Mouse (Mus musculus) E14TG2a.4 (cell line): ENCODE results near the gene Tmc8.
"Not testable (repeated sequence)": the region's sequence is repeated elsewhere in the genome, so short reads cannot be mapped to it uniquely, and the experiment has no call there.

Source experiments
- H3K27me3 ChIP-seq: 2 replicates; pipeline ENCODE4 v1.6.1; 2014; ENCODE audit warnings: low read length, control low read depth; ENCODE audit not compliant: insufficient read depth
- H3K36me3 ChIP-seq: 2 replicates; pipeline ENCODE4 v1.6.1; 2014; ENCODE audit warnings: low read length, control low read depth; ENCODE audit not compliant: insufficient read depth
- H3K4me1 ChIP-seq: replicated peaks from 2 replicates; pipeline ENCODE4 v1.6.1; 2014; ENCODE audit warnings: low read depth, low read length, control low read depth
- H3K4me3 ChIP-seq: replicated peaks from 2 replicates; pipeline ENCODE4 v1.5.1; 2014; ENCODE audit warnings: mild to moderate bottlenecking, low read length
- H3K9me3 ChIP-seq: 2 replicates; pipeline ENCODE4 v1.6.1; 2014; ENCODE audit warnings: low read length, control low read depth
- CTCF ChIP-seq: conservative IDR thresholded peaks from 2 replicates; pipeline ENCODE4 v1.5.1; 2014; ENCODE audit warnings: low read length
- NANOG ChIP-seq: IDR thresholded peaks from 2 replicates; pipeline ENCODE4 v1.6.1; 2014; ENCODE audit warnings: borderline replicate concordance, low read length, mixed read lengths
- POU5F1 ChIP-seq: IDR thresholded peaks from 2 replicates; pipeline ENCODE4 v1.6.1; 2014; ENCODE audit warnings: low read length, borderline replicate concordance

Gene Tmc8

DNA sequence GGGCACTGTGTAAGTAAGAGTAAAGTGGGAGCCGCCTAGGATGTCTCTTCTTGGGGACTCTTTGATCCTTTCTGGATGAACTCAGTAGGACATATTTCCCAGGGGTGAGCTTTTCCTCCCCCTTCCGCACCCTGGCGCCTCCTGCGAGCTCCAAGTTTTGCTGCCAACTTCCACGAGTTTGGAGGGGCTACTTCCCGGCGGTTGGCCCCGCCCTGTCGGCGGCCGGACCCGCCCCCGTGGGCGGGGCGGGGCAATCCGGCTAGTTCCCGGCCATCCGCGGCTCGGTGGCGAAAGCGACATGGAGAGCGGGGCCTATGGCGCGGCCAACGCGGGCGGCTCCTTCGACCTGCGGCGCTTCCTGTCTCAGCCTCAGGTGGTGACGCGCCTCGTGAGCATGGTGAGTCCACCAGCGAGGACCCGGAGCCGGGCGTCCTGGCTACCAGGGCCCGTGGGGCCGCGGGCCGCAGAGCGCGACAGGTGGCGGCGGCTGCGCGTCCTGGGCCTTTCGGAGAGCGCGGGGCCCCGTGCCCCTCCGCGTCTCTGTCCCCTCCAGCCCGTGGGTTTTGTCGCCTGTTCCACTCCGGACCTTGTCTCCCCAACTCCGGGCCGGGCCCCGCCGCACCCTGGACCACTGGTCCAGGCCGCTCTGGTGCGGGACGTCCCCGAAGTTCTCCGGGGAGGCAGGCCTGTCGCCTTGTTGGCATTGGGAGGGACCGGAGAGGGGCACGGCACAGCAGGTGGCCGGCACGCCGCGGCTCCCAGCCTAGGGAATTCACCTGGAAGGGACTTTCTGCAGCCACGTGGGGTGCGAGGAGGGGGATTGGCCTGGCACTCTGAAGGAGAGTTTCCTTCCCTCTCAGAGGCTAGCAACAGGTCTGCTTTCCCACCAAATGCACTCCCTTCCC is 27.8 kb downstream of the Tmc8 start, which contains the start of the genes Gm20708 and Syngr2:
Gm20708 (plus strand) TSS at position 262 of the 905 bp plus-strand sequence.
Syngr2 (plus strand) TSS at position 262 of the 905 bp plus-strand sequence.
- Histone ChIP-seq H3K4me1 (peaks cover 55% of the 10 kb centered on the region), H3K27me3 (no peaks in the 10 kb centered on the region), H3K9me3 (no peaks in the 10 kb centered on the region), H3K36me3 (peaks cover 35% of the 10 kb centered on the region), H3K4me3 (peak within 1 kb of the TSS; percentile 97)
- TF ChIP-seq CTCF (no peak), NANOG (no peak), POU5F1 (no peak)

DNA sequence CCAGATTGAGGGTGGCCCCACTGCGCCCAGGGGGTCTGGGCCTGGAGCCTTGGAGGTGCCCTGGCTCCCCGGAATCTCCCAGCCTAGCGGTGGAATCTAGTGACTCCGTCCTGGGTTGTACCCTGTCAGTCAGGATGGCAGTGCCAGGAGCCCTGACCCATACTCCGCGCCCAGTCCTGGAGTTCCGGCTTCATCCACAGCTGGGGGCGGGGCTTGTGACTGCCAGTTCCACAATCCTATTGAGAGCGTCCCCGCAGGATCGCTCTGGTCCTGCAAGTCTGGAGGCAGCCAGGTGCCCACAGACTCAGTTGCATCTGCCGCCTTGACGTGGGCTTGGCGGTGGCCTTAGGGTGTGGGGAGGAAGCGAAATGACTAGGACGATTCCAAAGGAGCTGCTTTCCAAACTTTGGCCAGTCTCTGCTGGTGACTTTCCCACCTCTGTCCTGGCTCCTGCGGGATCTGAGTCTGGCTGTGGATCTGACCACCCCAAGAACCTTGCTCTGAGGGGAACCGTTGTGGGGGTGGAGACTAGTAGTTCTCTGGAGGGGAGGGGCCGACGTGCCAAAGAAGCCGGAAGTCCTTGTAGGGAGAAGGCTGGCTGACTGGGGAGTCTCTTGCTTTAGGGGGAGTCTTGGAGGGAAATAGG is 28.6 kb downstream of the Tmc8 start:
- no peaks in the 10 kb centered on the region for H3K9me3 ChIP-seq
- peak overlapping the region; percentile 97 for H3K4me3 ChIP-seq
- H3K36me3 ChIP-seq, result peaks cover 44% of the 10 kb centered on the region
- H3K4me1 ChIP-seq, result peaks cover 63% of the 10 kb centered on the region
- H3K27me3 ChIP-seq, result no peaks in the 10 kb centered on the region
- TF ChIP-seq NANOG (no peak), CTCF (peak; percentile 18; the same call in 1 of the 2 replicates)

DNA sequence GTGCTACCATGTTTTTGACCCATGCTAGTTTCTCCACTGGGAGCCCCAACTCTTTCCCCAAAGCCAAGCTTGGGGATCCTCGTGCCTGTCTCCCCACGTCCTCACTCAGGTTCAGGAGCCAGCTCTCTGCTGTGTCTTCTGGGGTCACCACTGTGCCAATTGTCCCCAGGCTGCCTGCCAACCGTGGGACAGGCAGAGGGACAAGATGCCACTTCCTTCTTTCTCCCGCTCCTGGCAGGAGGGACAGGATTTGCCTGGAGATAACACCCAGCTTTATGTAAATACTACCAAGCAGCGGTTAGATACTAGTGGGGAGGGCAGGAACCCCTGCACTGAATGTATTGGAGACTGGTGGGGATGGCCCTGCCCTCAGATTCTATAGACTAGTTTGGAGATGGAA is 32.0 kb downstream of the Tmc8 start:
- Histone ChIP-seq H3K4me1 (peaks cover 87% of the 10 kb centered on the region), H3K36me3 (peaks cover 75% of the 10 kb centered on the region), H3K27me3 (no peaks in the 10 kb centered on the region), H3K9me3 (no peaks in the 10 kb centered on the region), H3K4me3 (no peak overlapping the region)
- no peak for TF ChIP-seq CTCF
- TF ChIP-seq POU5F1, result no peak
- no peak for TF ChIP-seq NANOG

- Histone ChIP-seq H3K4me3 (no peak overlapping the region), H3K4me1 (peaks cover 92% of the 10 kb centered on the region), H3K9me3 (no peaks in the 10 kb centered on the region), H3K27me3 (no peaks in the 10 kb centered on the region), H3K36me3 (peaks cover 85% of the 10 kb centered on the region)
- TF ChIP-seq POU5F1 (no peak), CTCF (no peak), NANOG (no peak)
These were observed 33.0 kb downstream of the Tmc8 start for GRCm38 (mm10) chr11:117814704-117815366.

GRCm38 (mm10) chr11:117815850-117816249 is 34.0 kb downstream of the Tmc8 start:
- not testable (repeated sequence) for H3K9me3 ChIP-seq, H3K27me3 ChIP-seq, H3K4me3 ChIP-seq
- H3K36me3 ChIP-seq, result peaks cover 95% of the 10 kb centered on the region
- peaks cover 92% of the 10 kb centered on the region for H3K4me1 ChIP-seq

GRCm38 (mm10) chr11:117816389-117816996 is 34.6 kb downstream of the Tmc8 start:
- TF ChIP-seq NANOG (no peak), CTCF (no peak), POU5F1 (no peak)
- no peak overlapping the region; the same call in 1 of the 2 replicates for H3K4me3 ChIP-seq
- H3K9me3 ChIP-seq, result no peaks in the 10 kb centered on the region
- no peaks in the 10 kb centered on the region for H3K27me3 ChIP-seq
- peaks cover 97% of the 10 kb centered on the region for H3K36me3 ChIP-seq
- H3K4me1 ChIP-seq, result peaks cover 90% of the 10 kb centered on the region

- TF ChIP-seq CTCF, result no peak
- TF ChIP-seq NANOG, result no peak
- no peak for TF ChIP-seq POU5F1
- H3K4me3 ChIP-seq, result no peak overlapping the region
- H3K27me3 ChIP-seq, result no peaks in the 10 kb centered on the region
These were observed 37.2 kb downstream of the Tmc8 start for GRCm38 (mm10) chr11:117819095-117819494.

DNA sequence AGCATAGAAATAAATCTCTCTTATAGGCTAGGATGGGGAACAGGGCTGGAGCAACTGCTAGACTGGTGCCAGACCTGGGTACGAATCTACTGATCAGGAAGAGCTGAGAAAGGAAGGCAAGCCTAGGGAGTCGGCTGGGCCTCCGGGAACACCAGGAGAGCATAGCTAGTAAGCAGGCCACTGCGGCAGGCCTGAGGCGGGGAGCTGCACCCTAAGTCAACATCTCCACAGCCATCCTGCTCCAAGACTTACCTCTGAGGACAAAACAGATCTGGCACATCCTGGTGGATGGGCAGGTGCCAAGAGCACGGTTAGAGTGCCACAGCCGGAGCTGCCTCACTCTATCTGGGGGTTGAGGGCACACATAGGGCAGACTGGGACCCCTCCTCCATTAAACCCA is 38.3 kb downstream of the Tmc8 start:
- Histone ChIP-seq H3K9me3 (no peaks in the 10 kb centered on the region), H3K4me1 (peaks cover 89% of the 10 kb centered on the region), H3K4me3 (no peak overlapping the region), H3K36me3 (peaks cover 91% of the 10 kb centered on the region), H3K27me3 (no peaks in the 10 kb centered on the region)
- TF ChIP-seq CTCF, result no peak
- TF ChIP-seq POU5F1, result no peak
- TF ChIP-seq NANOG, result no peak

More at GRCm38 (mm10) chr11:117819095-117819494, 37.2 kb downstream of the Tmc8 start:
- Histone ChIP-seq H3K4me1 (peaks cover 91% of the 10 kb centered on the region), H3K36me3 (peaks cover 98% of the 10 kb centered on the region), H3K9me3 (no peaks in the 10 kb centered on the region)
